Mouse (Mus musculus): ENCODE measurements at regions not wholly inside any gene's neighbourhood (a gene's known extent, or its start where the extent isn't known, plus 50 kb on each side); places are given as distances from the start of the nearest gene placed in this dataset.
"Not testable (repeated sequence)": the region's sequence is repeated elsewhere in the genome, so short reads cannot be mapped to it uniquely, and the experiment has no call there.

DNA sequence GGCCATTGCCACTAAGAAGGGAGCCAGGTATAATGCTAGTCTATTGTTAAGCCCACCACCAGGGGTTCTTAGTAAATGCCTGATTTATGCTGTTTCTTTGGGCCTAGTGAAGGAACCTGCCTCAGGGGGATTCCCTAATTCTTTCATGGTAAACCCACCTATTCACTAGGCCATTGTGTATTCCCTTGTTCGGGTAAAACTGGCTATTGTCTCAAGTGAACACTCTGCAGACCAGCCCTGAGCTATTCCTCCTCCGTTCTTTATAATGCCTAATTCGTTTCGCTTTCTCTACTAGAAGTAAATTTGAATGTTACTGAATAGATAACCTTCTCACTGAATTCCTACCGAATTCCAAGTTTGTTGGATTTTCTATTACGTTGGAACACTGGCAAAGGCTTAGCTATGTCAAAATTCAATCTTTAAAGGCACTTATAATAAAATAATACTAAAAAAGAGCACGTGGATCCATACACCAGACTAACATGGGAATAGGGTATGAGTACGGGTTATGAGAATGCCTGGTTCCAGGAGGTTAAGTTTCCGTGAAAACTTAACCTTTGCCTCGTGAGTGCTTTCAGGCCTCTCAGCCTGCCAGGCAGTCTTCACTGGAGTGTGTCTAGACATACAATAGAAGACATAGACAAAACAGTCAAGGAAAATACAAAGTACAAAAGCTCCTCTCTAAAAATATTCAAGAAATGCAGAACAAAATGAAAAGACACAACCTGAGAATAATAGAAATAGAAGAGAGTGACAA lies 536.8 kb upstream of the Cntn5 start:
- WGBS, result 28% methylated on average over 10 of the region's 10 CpGs
- ATAC-seq (ENCODE audit: low FRiP score, low read depth); H3K27ac ChIP-seq (replicated peaks); H3K4me3 ChIP-seq; H3K27me3 ChIP-seq; H3K4me2 ChIP-seq; H3K36me3 ChIP-seq; H3K9ac ChIP-seq; H3K9me3 ChIP-seq; H3K4me1 ChIP-seq (replicated peaks): not testable (repeated sequence)

DNA sequence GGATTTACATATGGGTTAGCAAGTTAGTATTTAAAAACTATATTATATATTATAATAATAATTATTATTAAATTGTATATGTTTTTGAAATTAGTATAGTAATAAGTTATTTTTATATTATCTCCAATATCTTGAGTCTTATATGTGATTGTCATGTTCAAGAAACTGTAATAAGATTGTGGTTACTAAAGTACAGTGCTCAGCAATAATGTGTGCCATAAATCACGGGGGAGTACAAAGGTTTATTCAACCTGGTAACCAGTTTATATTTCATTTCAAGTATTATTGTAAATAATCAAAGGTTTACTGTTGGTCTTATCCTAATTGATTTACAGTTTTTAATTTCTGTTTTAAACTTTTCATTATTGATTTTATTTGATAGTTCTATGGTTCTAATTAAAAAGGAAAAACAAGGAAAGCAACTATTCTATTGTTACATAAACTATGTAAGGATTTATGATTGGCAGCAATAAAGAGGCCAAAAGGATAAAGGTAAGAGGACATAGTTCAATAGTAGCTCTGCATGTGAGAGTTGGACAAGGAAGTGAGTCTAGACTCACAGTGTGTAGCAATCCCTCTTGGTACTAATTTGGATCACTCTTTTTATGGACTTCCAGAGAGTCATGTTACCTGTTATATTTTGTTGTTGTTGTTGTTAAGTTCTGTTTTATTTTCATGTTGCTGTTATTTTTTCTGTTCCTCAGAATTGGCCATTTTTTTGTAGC lies 532.0 kb upstream of the Cntn5 start:
- Histone ChIP-seq H3K9me3 (no peaks in the 10 kb centered on the region), H3K9ac (no peak overlapping the region), H3K27ac (replicated peaks) (no peak overlapping the region), H3K27me3 (no peaks in the 10 kb centered on the region), H3K4me1 (replicated peaks) (no peaks in the 10 kb centered on the region), H3K4me2 (no peak overlapping the region), H3K4me3 (no peak overlapping the region), H3K36me3 (no peaks in the 10 kb centered on the region)
- 91% methylated on average over 1 of the region's 1 CpGs for WGBS
- ATAC-seq (ENCODE audit: low FRiP score, low read depth), result no peak

DNA sequence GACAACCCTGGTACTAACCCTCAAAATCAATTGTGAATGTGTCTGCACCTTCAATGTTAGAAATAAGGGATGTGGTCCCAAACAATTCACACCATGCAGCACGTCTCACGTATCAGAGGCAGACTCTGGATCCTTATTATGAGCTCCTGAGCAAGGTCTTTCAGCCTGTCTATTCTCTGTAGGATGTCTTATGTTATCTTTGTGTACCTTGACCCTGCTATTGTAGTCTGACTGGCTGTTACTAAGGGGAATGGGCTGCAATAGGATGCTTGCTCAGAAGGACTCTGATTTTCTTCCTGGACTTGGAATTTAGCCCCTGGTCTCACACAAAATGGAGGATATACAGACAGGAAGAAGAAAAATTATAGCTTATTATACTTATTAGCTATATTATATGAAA lies 531.4 kb upstream of the Cntn5 start:
- Histone ChIP-seq H3K4me1 (replicated peaks) (no peaks in the 10 kb centered on the region), H3K27ac (replicated peaks) (no peak overlapping the region), H3K36me3 (no peaks in the 10 kb centered on the region), H3K4me2 (no peak overlapping the region), H3K27me3 (no peaks in the 10 kb centered on the region), H3K9ac (no peak overlapping the region), H3K4me3 (no peak overlapping the region), H3K9me3 (no peaks in the 10 kb centered on the region)
- 65% methylated on average over 2 of the region's 2 CpGs for WGBS
- ATAC-seq (ENCODE audit: low FRiP score, low read depth), result no peak

DNA sequence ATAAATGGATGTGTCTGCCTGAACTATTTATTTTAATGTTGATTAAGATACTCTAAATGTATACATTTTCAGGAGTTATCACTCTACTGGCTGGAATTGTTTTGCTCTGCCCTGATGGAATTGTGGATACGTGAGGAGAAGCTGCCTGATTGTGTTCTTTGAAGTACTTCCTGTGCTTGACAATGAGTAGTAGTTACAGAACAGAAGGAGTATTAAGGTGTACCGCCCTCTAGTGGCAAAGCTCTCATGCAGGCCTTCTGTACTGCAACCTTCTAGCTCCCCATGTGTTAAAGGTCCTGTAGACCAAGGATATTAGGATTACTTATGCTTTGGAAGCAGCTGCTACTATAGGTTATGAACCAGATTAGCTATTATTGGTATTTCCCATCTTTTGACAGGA lies 530.4 kb upstream of the Cntn5 start:
- ATAC-seq (ENCODE audit: low FRiP score, low read depth), result no peak
- H3K36me3 ChIP-seq, result no peaks in the 10 kb centered on the region
- no peak overlapping the region for H3K9ac ChIP-seq
- no peak overlapping the region for H3K4me2 ChIP-seq
- no peaks in the 10 kb centered on the region for H3K27me3 ChIP-seq
- no peaks in the 10 kb centered on the region for H3K4me1 ChIP-seq (replicated peaks)
- no peak overlapping the region for H3K27ac ChIP-seq (replicated peaks)
- 29% methylated on average over 2 of the region's 2 CpGs for WGBS
- no peak overlapping the region for H3K4me3 ChIP-seq
- H3K9me3 ChIP-seq, result no peaks in the 10 kb centered on the region

DNA sequence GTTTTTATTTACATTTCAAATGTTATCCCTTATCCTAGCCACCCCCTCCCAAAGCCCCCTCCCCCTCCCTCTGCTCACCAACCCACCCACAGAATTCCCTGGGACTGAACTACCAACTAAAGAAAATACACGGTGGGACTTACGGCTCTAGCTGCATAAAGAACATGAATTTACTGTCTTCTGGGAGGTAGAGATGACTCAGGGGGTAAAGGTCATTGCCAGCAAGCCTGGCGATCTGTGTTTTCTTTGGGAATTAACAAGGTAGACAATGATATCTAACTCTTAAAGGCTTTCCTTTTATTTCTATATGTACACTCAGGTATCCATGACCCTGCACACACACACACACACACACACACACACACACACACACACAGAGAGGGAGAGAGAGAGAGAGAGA lies 521.9 kb upstream of the Cntn5 start:
- H3K27ac ChIP-seq (replicated peaks), result no peak overlapping the region
- no peak overlapping the region for H3K4me3 ChIP-seq
- ATAC-seq (ENCODE audit: low FRiP score, low read depth), result no peak
- H3K36me3 ChIP-seq, result no peaks in the 10 kb centered on the region
- no peaks in the 10 kb centered on the region for H3K9me3 ChIP-seq
- no peaks in the 10 kb centered on the region for H3K27me3 ChIP-seq
- no peaks in the 10 kb centered on the region for H3K4me1 ChIP-seq (replicated peaks)
- WGBS, result 82% methylated on average over 3 of the region's 3 CpGs
- no peak overlapping the region for H3K9ac ChIP-seq
- no peak overlapping the region for H3K4me2 ChIP-seq

DNA sequence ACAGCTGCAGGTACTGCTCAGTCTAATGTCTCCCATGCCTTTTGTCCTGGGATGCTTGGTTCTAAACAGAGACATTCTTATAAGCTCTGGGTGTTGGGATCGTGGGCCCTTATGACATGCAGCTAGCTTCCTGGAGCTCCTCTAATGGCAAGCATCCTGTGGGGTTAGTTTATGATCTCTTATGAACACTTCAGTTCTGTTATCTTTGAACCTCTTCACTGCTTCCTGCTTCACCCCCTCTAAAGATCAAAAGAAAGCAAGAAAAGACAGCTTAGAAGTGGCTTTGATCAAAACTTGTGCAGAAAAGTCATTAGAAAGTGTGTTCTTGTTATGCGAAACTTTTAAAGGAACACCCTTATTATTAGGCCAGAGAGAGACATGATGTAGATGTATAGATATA lies 492.3 kb upstream of the Cntn5 start:
- no peaks in the 10 kb centered on the region for H3K9me3 ChIP-seq
- H3K4me3 ChIP-seq, result no peak overlapping the region
- no peaks in the 10 kb centered on the region for H3K4me1 ChIP-seq (replicated peaks)
- no peak overlapping the region for H3K27ac ChIP-seq (replicated peaks)
- WGBS, result 85% methylated on average over 2 of the region's 2 CpGs
- H3K4me2 ChIP-seq, result no peak overlapping the region
- no peak overlapping the region for H3K9ac ChIP-seq
- ATAC-seq (ENCODE audit: low FRiP score, low read depth), result no peak
- H3K36me3 ChIP-seq, result no peaks in the 10 kb centered on the region
- no peaks in the 10 kb centered on the region for H3K27me3 ChIP-seq

DNA sequence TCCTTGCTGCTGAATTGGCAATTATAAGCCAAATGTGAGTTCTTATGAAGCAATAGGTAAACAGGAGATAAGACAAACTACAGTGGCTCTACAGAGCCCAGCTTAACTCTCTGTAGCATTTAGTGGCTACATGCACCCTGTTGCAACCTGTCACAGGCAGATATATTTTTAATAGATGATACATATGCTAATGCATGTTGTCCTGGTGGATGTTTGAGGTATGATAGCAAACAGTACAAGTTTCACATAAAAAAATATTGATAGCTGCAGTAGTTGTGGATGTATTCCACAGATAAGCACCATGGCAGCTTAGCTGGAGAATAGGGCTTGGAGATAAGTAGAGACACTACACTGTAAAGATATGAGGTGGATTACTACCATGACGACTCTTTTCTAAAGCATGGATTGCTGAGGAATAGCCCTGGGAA lies 477.1 kb upstream of the Cntn5 start:
- Histone ChIP-seq H3K4me1 (replicated peaks) (no peaks in the 10 kb centered on the region), H3K9ac (no peak overlapping the region), H3K27me3 (no peaks in the 10 kb centered on the region), H3K9me3 (no peaks in the 10 kb centered on the region), H3K36me3 (no peaks in the 10 kb centered on the region), H3K27ac (replicated peaks) (no peak overlapping the region), H3K4me3 (no peak overlapping the region), H3K4me2 (no peak overlapping the region)
- ATAC-seq (ENCODE audit: low FRiP score, low read depth), result no peak
- 90% methylated on average over 1 of the region's 1 CpGs for WGBS

DNA sequence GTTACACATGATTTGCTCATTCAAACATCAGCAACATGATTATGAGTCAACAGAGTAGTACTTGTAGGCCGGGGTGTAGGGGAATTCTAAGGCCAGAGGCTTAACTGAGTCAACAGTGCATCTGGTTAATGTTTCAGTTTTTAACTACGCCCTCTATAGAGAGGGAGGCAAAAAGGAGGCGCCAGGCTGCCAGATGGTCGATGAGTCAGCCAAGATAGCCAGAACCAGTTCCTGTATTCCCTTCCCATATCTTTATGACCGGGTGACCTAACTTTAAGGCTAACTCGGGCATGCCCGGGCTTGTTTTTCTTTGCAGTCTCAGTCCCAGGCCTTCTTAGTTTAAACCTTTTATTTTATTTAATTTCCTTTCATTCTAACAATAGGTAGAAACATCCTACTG lies 476.0 kb upstream of the Cntn5 start:
- Histone ChIP-seq H3K4me3 (no peak overlapping the region), H3K27me3 (no peaks in the 10 kb centered on the region), H3K9ac (no peak overlapping the region), H3K36me3 (no peaks in the 10 kb centered on the region), H3K4me2 (no peak overlapping the region), H3K9me3 (no peaks in the 10 kb centered on the region), H3K4me1 (replicated peaks) (no peaks in the 10 kb centered on the region), H3K27ac (replicated peaks) (no peak overlapping the region)
- 94% methylated on average over 7 of the region's 7 CpGs for WGBS
- no peak for ATAC-seq (ENCODE audit: low FRiP score, low read depth)

DNA sequence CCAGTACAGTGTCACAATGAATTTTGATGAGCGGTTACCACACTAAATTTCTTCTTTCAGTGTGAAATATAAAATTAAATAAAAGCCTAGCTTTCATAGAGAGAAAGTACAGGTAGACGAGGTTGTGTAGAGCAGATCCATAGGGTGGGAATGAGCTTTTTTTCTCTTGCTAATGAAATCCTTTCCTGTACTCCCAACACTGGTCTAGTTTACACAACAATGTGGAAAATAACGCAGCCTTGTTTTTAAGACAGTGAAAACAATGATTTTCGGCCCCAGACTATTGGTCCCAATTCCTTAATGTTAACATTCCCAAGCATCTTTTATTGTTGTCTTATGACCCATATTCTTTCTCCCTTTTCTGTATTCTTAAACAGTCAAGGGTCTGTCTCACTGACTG lies 473.5 kb upstream of the Cntn5 start:
- no peaks in the 10 kb centered on the region for H3K36me3 ChIP-seq
- H3K9me3 ChIP-seq, result no peaks in the 10 kb centered on the region
- H3K4me1 ChIP-seq (replicated peaks), result no peaks in the 10 kb centered on the region
- H3K4me3 ChIP-seq, result no peak overlapping the region
- WGBS, result 87% methylated on average over 4 of the region's 4 CpGs
- H3K27ac ChIP-seq (replicated peaks), result no peak overlapping the region
- H3K9ac ChIP-seq, result no peak overlapping the region
- H3K27me3 ChIP-seq, result no peaks in the 10 kb centered on the region
- ATAC-seq (ENCODE audit: low FRiP score, low read depth), result no peak
- no peak overlapping the region for H3K4me2 ChIP-seq

DNA sequence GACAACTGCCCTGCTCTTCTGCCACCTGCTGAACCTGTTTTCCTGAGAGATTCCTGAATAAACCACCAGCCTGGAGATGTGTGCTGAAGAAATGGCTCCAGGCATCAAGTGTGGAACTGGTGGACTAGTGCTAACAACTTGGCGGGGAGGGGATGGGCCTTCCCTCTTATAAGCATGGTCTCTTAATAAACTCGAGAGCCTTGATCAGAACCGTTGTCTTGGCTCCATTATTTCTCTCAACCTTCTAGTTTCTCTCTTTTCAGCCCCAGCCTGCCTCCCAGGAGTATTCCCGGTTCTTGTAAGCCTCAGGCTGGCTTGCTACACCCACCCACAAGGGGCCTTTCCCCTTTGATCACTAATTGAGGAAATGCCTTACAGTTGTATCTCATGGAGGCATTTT lies 473.0 kb upstream of the Cntn5 start:
- ATAC-seq (ENCODE audit: low FRiP score, low read depth), result no peak
- WGBS, result 75% methylated on average over 4 of the region's 4 CpGs
- no peaks in the 10 kb centered on the region for H3K9me3 ChIP-seq
- H3K4me3 ChIP-seq, result no peak overlapping the region
- H3K27ac ChIP-seq (replicated peaks), result no peak overlapping the region
- H3K36me3 ChIP-seq, result no peaks in the 10 kb centered on the region
- no peak overlapping the region for H3K4me2 ChIP-seq
- no peaks in the 10 kb centered on the region for H3K27me3 ChIP-seq
- no peak overlapping the region for H3K9ac ChIP-seq
- no peaks in the 10 kb centered on the region for H3K4me1 ChIP-seq (replicated peaks)

DNA sequence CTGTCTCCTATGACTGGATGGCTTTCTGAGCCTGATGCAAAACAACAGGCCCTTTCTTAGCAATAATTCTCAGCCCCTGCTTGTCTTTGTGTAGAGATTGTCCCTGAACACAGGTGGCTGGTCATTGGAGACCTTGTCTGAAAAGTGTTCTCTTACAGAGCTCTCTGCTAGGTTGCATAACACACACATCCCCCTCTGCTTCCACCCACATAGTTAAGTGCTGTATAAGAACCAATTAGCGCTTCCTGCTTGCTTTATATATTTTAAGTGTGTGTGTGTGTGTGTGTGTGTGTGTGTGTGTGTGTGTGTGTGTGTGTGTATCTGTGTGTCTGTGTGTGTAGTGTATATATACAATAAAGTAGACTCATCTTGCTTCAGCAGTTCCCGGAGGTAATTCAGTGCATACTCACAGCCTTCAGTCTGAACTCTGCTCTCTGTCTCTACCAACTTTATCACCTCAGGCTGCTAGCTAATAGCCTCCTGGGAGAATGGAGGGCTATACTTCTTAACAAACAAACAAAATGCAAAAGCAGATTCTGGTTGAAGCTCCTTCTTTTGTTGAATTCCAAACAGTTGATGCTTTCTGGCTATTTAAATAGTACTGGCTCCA lies 468.8 kb upstream of the Cntn5 start:
- Histone ChIP-seq H3K36me3 (no peaks in the 10 kb centered on the region), H3K27me3 (no peaks in the 10 kb centered on the region), H3K4me3 (no peak overlapping the region), H3K4me2 (no peak overlapping the region), H3K9me3 (no peaks in the 10 kb centered on the region), H3K4me1 (replicated peaks) (no peaks in the 10 kb centered on the region), H3K27ac (replicated peaks) (no peak overlapping the region), H3K9ac (no peak overlapping the region)
- 90% methylated on average over 2 of the region's 2 CpGs for WGBS
- ATAC-seq (ENCODE audit: low FRiP score, low read depth), result no peak

DNA sequence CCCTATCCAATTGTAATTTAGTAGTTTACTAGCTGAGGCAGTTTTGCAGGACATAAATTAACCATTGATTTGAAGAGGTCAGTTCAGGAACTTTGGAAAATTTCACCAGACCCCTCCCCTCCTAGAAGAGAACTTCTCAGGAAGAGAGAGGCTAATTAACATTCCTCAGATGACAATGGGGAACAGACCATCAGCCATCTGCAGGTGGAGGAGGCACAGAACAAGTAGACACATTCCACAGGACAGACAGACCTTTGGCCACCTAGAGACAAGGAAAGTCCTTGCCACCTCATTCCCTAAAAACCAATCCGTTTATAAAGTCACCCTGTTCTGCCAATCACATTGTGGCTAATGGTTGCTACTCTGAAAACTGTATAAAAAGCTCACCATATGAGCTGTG lies 463.5 kb upstream of the Cntn5 start:
- H3K27me3 ChIP-seq, result no peaks in the 10 kb centered on the region
- H3K4me3 ChIP-seq, result no peak overlapping the region
- ATAC-seq (ENCODE audit: low FRiP score, low read depth), result no peak
- no peak overlapping the region for H3K9ac ChIP-seq
- no peaks in the 10 kb centered on the region for H3K36me3 ChIP-seq
- H3K4me2 ChIP-seq, result no peak overlapping the region
- H3K9me3 ChIP-seq, result no peaks in the 10 kb centered on the region
- 71% methylated on average over 1 of the region's 1 CpGs for WGBS
- H3K27ac ChIP-seq (replicated peaks), result no peak overlapping the region
- no peaks in the 10 kb centered on the region for H3K4me1 ChIP-seq (replicated peaks)

Measured in hindbrain, embryonic 15.5 days (tissue).